Mouse (Mus musculus) heart, embryonic 13.5 days (tissue): Measurements from ENCODE around the gene Trp63. TPM values are rescaled to one million over a fixed set of nuclear protein-coding genes. Genes with fewer than 3 reads are reported as not detected.
A peak's percentile ranks its signal among the peaks of the same experiment; 100 is the strongest.
"Not testable (repeated sequence)": the region's sequence is repeated elsewhere in the genome, so short reads cannot be mapped to it uniquely, and the experiment has no call there.

Experiments used
- ATAC-seq: fragments of 200-750 bp; cut with Nextera tagmentation; 2 replicates; pipeline ENCODE4 v1.8.0; 2017; ENCODE audit warnings: moderate TSS enrichment; ENCODE audit not compliant: insufficient number of reproducible peaks, low FRiP score, low TSS enrichment; ENCODE audit errors: extremely low read depth
- H3K27ac ChIP-seq: fragments of 300-500 bp; sonication (generic); replicated peaks from 2 replicates; pipeline ENCODE4 v1.5.1; 2015; ENCODE audit warnings: moderate library complexity, mild to moderate bottlenecking, inconsistent platforms
- H3K27me3 ChIP-seq: fragments of 300-500 bp; sonication (generic); replicated peaks from 2 replicates; pipeline ENCODE4 v1.6.1; 2015; ENCODE audit warnings: mild to moderate bottlenecking, inconsistent platforms
- H3K36me3 ChIP-seq: fragments of 300-500 bp; sonication (generic); 2 replicates; pipeline ENCODE4 v1.6.1; 2015; ENCODE audit warnings: mild to moderate bottlenecking, inconsistent platforms
- H3K4me1 ChIP-seq: fragments of 300-500 bp; sonication (generic); 2 replicates; pipeline ENCODE4 v1.6.1; 2015; ENCODE audit warnings: inconsistent platforms
- H3K4me2 ChIP-seq: fragments of 300-500 bp; sonication (generic); 2 replicates; pipeline ENCODE4 v1.6.1; 2015; ENCODE audit warnings: inconsistent platforms, mild to moderate bottlenecking, moderate library complexity
- H3K4me3 ChIP-seq: fragments of 300-500 bp; sonication (generic); 2 replicates; pipeline ENCODE4 v1.5.1; 2015; ENCODE audit warnings: moderate library complexity, mild to moderate bottlenecking, inconsistent platforms
- H3K9ac ChIP-seq: fragments of 300-500 bp; sonication (generic); 2 replicates; pipeline ENCODE4 v1.6.1; 2015; ENCODE audit warnings: inconsistent platforms, mild to moderate bottlenecking, moderate library complexity
- H3K9me3 ChIP-seq: fragments of 300-500 bp; sonication (generic); 2 replicates; pipeline ENCODE4 v1.6.1; 2016; ENCODE audit warnings: inconsistent platforms
- WGBS: fragments of 180-500 bp; shearing (Covaris S2); methylation state at CpG from one replicate; pipeline ENCODE4 v1.1.7; 2015; ENCODE audit warnings: mixed read lengths; 5-methylcytosine and 5-hydroxymethylcytosine counted together
- polyA plus RNA-seq: library from polyadenylated mRNA; unstranded; fragments of >200 nt; fragmentation: Nextera tagmentation; extraction: Ambion mirVana; gene quantifications from 2 replicates; pipeline ENCODE4 v1.2.1, GENCODE M21; 2015

The Trp63 gene
- 0.38 and 0.78 TPM in 2 replicates for polyA plus RNA-seq

GRCm38 (mm10) chr16:25683531-25684248 is at the start of gene Trp63:
Gene Trp63 (plus strand): TSS chr16:25683763.
- Histone ChIP-seq H3K36me3 (no peaks in the 10 kb centered on the region), H3K27me3 (no peaks in the 10 kb centered on the region), H3K9ac (no peak within 1 kb of the TSS; the same call in 1 of the 2 replicates), H3K4me1 (peaks cover 5% of the 10 kb centered on the region), H3K27ac (0 out of 2 replicates have a peak within 1 kb of the TSS, but pooled peaks have one; percentile 36), H3K9me3 (no peaks in the 10 kb centered on the region), H3K4me3 (peak within 1 kb of the TSS; percentile 34), H3K4me2 (peak within 1 kb of the TSS; percentile 65)
- WGBS, result 30% methylated on average over 7 of the region's 8 CpGs
- no peak for ATAC-seq

GRCm38 (mm10) chr16:25644716-25645115 is 38.8 kb upstream of the Trp63 start:
- 68% methylated on average over 4 of the region's 4 CpGs for WGBS
- not testable (repeated sequence) for H3K9ac ChIP-seq, H3K36me3 ChIP-seq, H3K27ac ChIP-seq, H3K4me2 ChIP-seq, ATAC-seq, H3K4me3 ChIP-seq, H3K4me1 ChIP-seq, H3K9me3 ChIP-seq, H3K27me3 ChIP-seq

- Histone ChIP-seq H3K36me3 (no peaks in the 10 kb centered on the region), H3K9ac (no peak overlapping the region), H3K27ac (no peak overlapping the region), H3K4me2 (no peak overlapping the region), H3K4me3 (no peak overlapping the region), H3K9me3 (peaks cover 5% of the 10 kb centered on the region; the same call in 1 of the 2 replicates), H3K4me1 (no peaks in the 10 kb centered on the region), H3K27me3 (no peaks in the 10 kb centered on the region)
- WGBS, result 86% methylated on average over 9 of the region's 9 CpGs
- ATAC-seq, result no peak
Measured at GRCm38 (mm10) chr16:25660510-25661235, 22.9 kb upstream of the Trp63 start.

- Histone ChIP-seq H3K9ac (no peak overlapping the region), H3K9me3 (peaks cover 5% of the 10 kb centered on the region; the same call in 1 of the 2 replicates), H3K27me3 (no peaks in the 10 kb centered on the region), H3K4me3 (no peak overlapping the region), H3K36me3 (no peaks in the 10 kb centered on the region), H3K4me2 (no peak overlapping the region), H3K27ac (no peak overlapping the region), H3K4me1 (no peaks in the 10 kb centered on the region)
- 55% methylated on average over 3 of the region's 3 CpGs for WGBS
- ATAC-seq, result no peak
Measured at GRCm38 (mm10) chr16:25663116-25663515, 20.4 kb upstream of the Trp63 start.

- no peak for ATAC-seq
- H3K27ac ChIP-seq, result no peak overlapping the region
Measured at GRCm38 (mm10) chr16:25673861-25674440, 9.6 kb upstream of the Trp63 start.

GRCm38 (mm10) chr16:25680369-25680768 is 3.2 kb upstream of the Trp63 start:
- no peak overlapping the region for H3K4me2 ChIP-seq
- H3K36me3 ChIP-seq, result no peaks in the 10 kb centered on the region
- 44% methylated on average over 5 of the region's 5 CpGs for WGBS
- no peak overlapping the region for H3K27ac ChIP-seq
- no peak overlapping the region for H3K4me3 ChIP-seq
- H3K9ac ChIP-seq, result no peak overlapping the region
- no peak for ATAC-seq
- H3K9me3 ChIP-seq, result no peaks in the 10 kb centered on the region
- H3K27me3 ChIP-seq, result no peaks in the 10 kb centered on the region
- peaks cover 5% of the 10 kb centered on the region for H3K4me1 ChIP-seq

More at GRCm38 (mm10) chr16:25673861-25674440, 9.6 kb upstream of the Trp63 start:
- Histone ChIP-seq H3K9ac (no peak overlapping the region), H3K9me3 (no peaks in the 10 kb centered on the region), H3K27me3 (no peaks in the 10 kb centered on the region), H3K4me2 (no peak overlapping the region), H3K36me3 (no peaks in the 10 kb centered on the region), H3K4me1 (peaks cover 6% of the 10 kb centered on the region), H3K4me3 (no peak overlapping the region)
- 39% methylated on average over 5 of the region's 5 CpGs for WGBS

- no peak overlapping the region for H3K27ac ChIP-seq
- H3K4me3 ChIP-seq, result no peak overlapping the region
- no peaks in the 10 kb centered on the region for H3K27me3 ChIP-seq
- no peaks in the 10 kb centered on the region for H3K36me3 ChIP-seq
- no peaks in the 10 kb centered on the region for H3K9me3 ChIP-seq
- H3K9ac ChIP-seq, result no peak overlapping the region
- no peak overlapping the region for H3K4me2 ChIP-seq
- 68% methylated on average over 4 of the region's 4 CpGs for WGBS
- ATAC-seq, result no peak
- peaks cover 5% of the 10 kb centered on the region for H3K4me1 ChIP-seq
Measured at GRCm38 (mm10) chr16:25682533-25682932, 1.0 kb upstream of the Trp63 start.

GRCm38 (mm10) chr16:25684572-25684971 is 1.0 kb downstream of the Trp63 start:
- Histone ChIP-seq H3K4me2 (no peak overlapping the region), H3K9ac (no peak overlapping the region), H3K9me3 (no peaks in the 10 kb centered on the region), H3K4me1 (peaks cover 5% of the 10 kb centered on the region), H3K36me3 (no peaks in the 10 kb centered on the region), H3K4me3 (no peak overlapping the region), H3K27ac (no peak overlapping the region), H3K27me3 (no peaks in the 10 kb centered on the region)
- no peak for ATAC-seq
- 63% methylated on average over 2 of the region's 2 CpGs for WGBS

- Histone ChIP-seq H3K4me2 (no peak overlapping the region), H3K9ac (no peak overlapping the region), H3K27ac (no peak overlapping the region), H3K4me3 (no peak overlapping the region), H3K9me3 (no peaks in the 10 kb centered on the region), H3K27me3 (no peaks in the 10 kb centered on the region), H3K4me1 (no peaks in the 10 kb centered on the region), H3K36me3 (no peaks in the 10 kb centered on the region)
- WGBS, result 41% methylated on average over 5 of the region's 5 CpGs
- ATAC-seq, result no peak
Measured at GRCm38 (mm10) chr16:25690612-25691011, 7.0 kb downstream of the Trp63 start.

GRCm38 (mm10) chr16:25701252-25701651 is 17.7 kb downstream of the Trp63 start:
- H3K9ac ChIP-seq, result no peak overlapping the region
- 80% methylated on average over 2 of the region's 2 CpGs for WGBS
- H3K4me1 ChIP-seq, result no peaks in the 10 kb centered on the region
- no peaks in the 10 kb centered on the region; the same call in 1 of the 2 replicates for H3K9me3 ChIP-seq
- no peaks in the 10 kb centered on the region for H3K27me3 ChIP-seq
- no peaks in the 10 kb centered on the region for H3K36me3 ChIP-seq
- H3K4me3 ChIP-seq, result no peak overlapping the region
- H3K4me2 ChIP-seq, result no peak overlapping the region
- H3K27ac ChIP-seq, result no peak overlapping the region
- ATAC-seq, result no peak

- H3K4me2 ChIP-seq, result no peak overlapping the region
- no peaks in the 10 kb centered on the region for H3K27me3 ChIP-seq
- H3K4me3 ChIP-seq, result no peak overlapping the region
- H3K9ac ChIP-seq, result no peak overlapping the region
- H3K36me3 ChIP-seq, result no peaks in the 10 kb centered on the region
- no peak overlapping the region for H3K27ac ChIP-seq
- no peaks in the 10 kb centered on the region for H3K4me1 ChIP-seq
- no peaks in the 10 kb centered on the region for H3K9me3 ChIP-seq
- no peak for ATAC-seq
Measured at GRCm38 (mm10) chr16:25706260-25706659, 22.7 kb downstream of the Trp63 start.
